7 mouse cellular contexts compared by ENCODE assay signal in genomic region chr17:56133457-56134363, GRCm38 (mm10). TPM values are rescaled to one million over a fixed set of nuclear protein-coding genes. Genes with fewer than 3 reads are reported as not detected.
DNase-seq lines count a peak whose midpoint lies in the region; ATAC-seq and TF ChIP-seq lines count a peak whose summit lies in the region.

No protein-coding gene starts in this region.

- TF ChIP-seq EP300 in MEL (IDR thresholded peaks at IDR 0.05; ENCODE audit: low read depth in 1 of 2, low read length in 2 of 2) = no peak

- H3K79me2 ChIP-seq in MEL (ENCODE audit: control insufficient read depth, insufficient read depth, low read length, poor library complexity) = no peaks in the 10 kb centered on the region

- H3K4me1 ChIP-seq in MEL (ENCODE audit: control insufficient read depth in 1 of 2, insufficient read depth in 2 of 2, low read length in 2 of 2) = peaks cover 0 to 3% of the 10 kb centered on the region in 2 experiments; a peak in 2 of 4 replicates
- H3K4me1 ChIP-seq in lung, embryonic 14.5 days (ENCODE audit: insufficient read depth) = 0 out of 2 replicates have a peak, but pooled peaks cover 6% of the 10 kb centered on the region

- TF ChIP-seq CTCF in MEL (IDR thresholded peaks at IDR 0.05 in 2 of 3, conservative IDR thresholded peaks at IDR 0.05 in 1 of 3; ENCODE audit: control insufficient read depth in 1 of 3, insufficient read depth in 1 of 3, low read depth in 2 of 3, low read length in 3 of 3, poor library complexity in 1 of 3, severe bottlenecking in 1 of 3) = no peak
- TF ChIP-seq CTCF in lung, embryonic 14.5 days (IDR thresholded peaks at IDR 0.05; ENCODE audit: low read depth) = no peak

- H3K27me3 ChIP-seq in MEL (ENCODE audit: control insufficient read depth in 1 of 2, insufficient read depth in 2 of 2, low read length in 2 of 2) = no peaks in the 10 kb centered on the region
- H3K27me3 ChIP-seq in lung, embryonic 14.5 days (ENCODE audit: insufficient read depth, low read length) = peaks cover 9% of the 10 kb centered on the region; the same call in 1 of the 2 replicates

- peak; percentile 72 for ATAC-seq in lung, embryonic 14.5 days (ENCODE audit: insufficient read depth)
- peak; percentile 64 for ATAC-seq in neutrophil, adult 5-6 weeks (ENCODE audit: extremely low read depth, insufficient number of reproducible peaks, low FRiP score, poor library complexity, severe bottlenecking)

- peak; percentile 34 to 48; a peak in 1 of 4 replicates for TF ChIP-seq POLR2A in MEL (IDR thresholded peaks at IDR 0.05; ENCODE audit: control insufficient read depth in 1 of 2, insufficient read depth in 1 of 2, low read depth in 1 of 2, low read length in 2 of 2, poor library complexity in 1 of 2)

- peak overlapping the region; percentile 67 for H3K4me2 ChIP-seq in lung, embryonic 14.5 days

- H3K9me3 ChIP-seq in MEL (replicated peaks; ENCODE audit: insufficient read depth, low read length) = no peaks in the 10 kb centered on the region
- H3K9me3 ChIP-seq in lung, embryonic 14.5 days (ENCODE audit: low read depth, low read length) = no peaks in the 10 kb centered on the region

- H3K36me3 ChIP-seq in MEL (ENCODE audit: control insufficient read depth in 1 of 2, insufficient read depth in 2 of 2, low read length in 2 of 2) = peaks cover 0 to 2% of the 10 kb centered on the region in 2 experiments; a peak in 1 of 4 replicates
- no peaks in the 10 kb centered on the region for H3K36me3 ChIP-seq in lung, embryonic 14.5 days (ENCODE audit: insufficient read depth)

- H3K9ac ChIP-seq in MEL (ENCODE audit: control insufficient read depth, low read depth, low read length, poor library complexity, severe bottlenecking) = peak overlapping the region; percentile 68
- H3K9ac ChIP-seq in lung, embryonic 14.5 days = peak overlapping the region; percentile 29

- peak overlapping the region; percentile 73 for H3K27ac ChIP-seq in MEL (ENCODE audit: control insufficient read depth, low read depth, low read length)
- H3K27ac ChIP-seq in lung, embryonic 14.5 days (ENCODE audit: low read depth) = peak overlapping the region; percentile 72; the same call in 1 of the 2 replicates

- peak; percentile 79 for DNase-seq in MEL (ENCODE audit: low read depth, low spot score)
- peak; percentile 48 for DNase-seq in brain, adult 2 months (ENCODE audit: low read depth, low spot score)
- peak; percentile 89 for DNase-seq in heart, adult 8-10 months (ENCODE audit: low spot score)
- DNase-seq in kidney, adult 18-20 months = peak; percentile 77
- peak; percentile 66 for DNase-seq in lung, embryonic 14.5 days
- no peak for DNase-seq in layer of hippocampus, postnatal 14 days (ENCODE audit: low spot score in 2 of 2)

- peak overlapping the region; percentile 45 to 52 for H3K4me3 ChIP-seq in MEL (ENCODE audit: control insufficient read depth in 1 of 2, insufficient read depth in 1 of 2, low read depth in 2 of 2, low read length in 2 of 2)
- peak overlapping the region; percentile 22 for H3K4me3 ChIP-seq in lung, embryonic 14.5 days (ENCODE audit: low read depth, low read length)

- no peak for TF ChIP-seq RAD21 in MEL (IDR thresholded peaks at IDR 0.05; ENCODE audit: low read depth, low read length)

- WGBS in lung, embryonic 14.5 days = 15% methylated on average over 19 of the region's 21 CpGs

TF ChIP-seq in MEL, 35 proteins besides CTCF, POLR2A, EP300 and RAD21:
- TF ChIP-seq ZC3H11A (IDR thresholded peaks at IDR 0.05; ENCODE audit: low read depth, low read length) = no peak
- TF ChIP-seq ZMIZ1 (IDR thresholded peaks at IDR 0.05; ENCODE audit: low read depth, low read length) = no peak
- peak; percentile 48 for TF ChIP-seq MAX (IDR thresholded peaks at IDR 0.05; ENCODE audit: low read length)
- no peak for TF ChIP-seq UBTF (IDR thresholded peaks at IDR 0.05; ENCODE audit: borderline replicate concordance, insufficient read depth, low read depth, low read length)
- TF ChIP-seq ETS1 (IDR thresholded peaks at IDR 0.05; ENCODE audit: low read depth, low read length) = 0 out of 2 replicates have a peak, but pooled peaks have one; percentile 3
- TF ChIP-seq ZNF384 (IDR thresholded peaks at IDR 0.05; ENCODE audit: low read depth, low read length) = no peak
- no peak for TF ChIP-seq USF2 (IDR thresholded peaks at IDR 0.05; ENCODE audit: borderline replicate concordance in 1 of 2, insufficient read depth in 1 of 2, low read depth in 1 of 2, low read length in 2 of 2)
- TF ChIP-seq ZKSCAN1 (IDR thresholded peaks at IDR 0.05; ENCODE audit: low read depth, low read length) = no peak
- TF ChIP-seq MEF2A (IDR thresholded peaks at IDR 0.05; ENCODE audit: extremely low read depth, insufficient replicate concordance, low read depth, low read length, poor library complexity, severe bottlenecking) = no peak
- peak; percentile 45 for TF ChIP-seq NELFE (IDR thresholded peaks at IDR 0.05; ENCODE audit: low read depth, low read length)
- TF ChIP-seq MXI1 (IDR thresholded peaks at IDR 0.05; ENCODE audit: low read depth, low read length) = peak; percentile 54; the same call in 1 of the 2 replicates
- TF ChIP-seq TCF12 (IDR thresholded peaks at IDR 0.05; ENCODE audit: low read depth, low read length) = no peak
- TF ChIP-seq SIN3A (IDR thresholded peaks at IDR 0.05; ENCODE audit: low read length) = peak; percentile 15; the same call in 1 of the 2 replicates
- peak; percentile 32; the same call in 1 of the 2 replicates for TF ChIP-seq MYC (IDR thresholded peaks at IDR 0.05; ENCODE audit: low read depth, low read length)
- TF ChIP-seq HCFC1 (IDR thresholded peaks at IDR 0.05; ENCODE audit: low read depth, low read length) = no peak
- TF ChIP-seq CHD1 (IDR thresholded peaks at IDR 0.05; ENCODE audit: low read depth, low read length) = no peak
- TF ChIP-seq E2F4 (IDR thresholded peaks at IDR 0.05; ENCODE audit: borderline replicate concordance, low read depth, low read length) = no peak
- TF ChIP-seq MYB (IDR thresholded peaks at IDR 0.05; ENCODE audit: low read depth, low read length) = 0 out of 2 replicates have a peak, but pooled peaks have one; percentile 7
- TF ChIP-seq KAT2A (conservative IDR thresholded peaks at IDR 0.05; ENCODE audit: low read depth, low read length) = no peak
- no peak for TF ChIP-seq SMC3 (IDR thresholded peaks at IDR 0.05; ENCODE audit: low read depth, low read length)

RNA-seq across cellular contexts. Expression of gene Sema6b, which starts 6.4 kb away (rescaled TPM):
- 7.0 and 7.7 TPM in 2 replicates for total RNA-seq in MEL (2012; rRNA removed)
- polyA plus RNA-seq in MEL (2012; ENCODE audit: insufficient read depth in 1 of 2, insufficient read length in 2 of 2, low read depth in 1 of 2, low replicate concordance in 2 of 2, missing spikeins in 1 of 2) = 10 to 100 TPM in 1 of 2 experiments, not detected in 1; 16.8 TPM
- total RNA-seq in heart, adult 8-10 months (2022) = 10 to 100 TPM in 1 of 4 experiments, 1 to 10 TPM in 3; 5.4 to 10.4 (median 8.6) TPM
- polyA plus RNA-seq in lung, embryonic 14.5 days (2014; fragmentation: Nextera tagmentation; extraction: Ambion mirVana) = 1.7 and 1.8 TPM in 2 replicates
- total RNA-seq in neutrophil, adult 5-6 weeks (2017) = 11.3 and 11.5 TPM in 2 replicates
- 100 to 1,000 TPM; 140 to 142 TPM for total RNA-seq in layer of hippocampus, postnatal 14 days (2021)

RNA-seq across cellular contexts. Expression of gene Lrg1, which starts 11.9 kb away (rescaled TPM):
- total RNA-seq in MEL (2012; rRNA removed) = not detected in 2 replicates
- polyA plus RNA-seq in MEL (2012; ENCODE audit: insufficient read depth in 1 of 2, insufficient read length in 2 of 2, low read depth in 1 of 2, low replicate concordance in 2 of 2, missing spikeins in 1 of 2) = not detected
- total RNA-seq in heart, adult 8-10 months (2022) = 10 to 100 TPM; 47.5 to 68.7 (median 60.4) TPM
- polyA plus RNA-seq in lung, embryonic 14.5 days (2014; fragmentation: Nextera tagmentation; extraction: Ambion mirVana) = 0.17 TPM in 1 of 2 replicates, not detected in the other
- total RNA-seq in neutrophil, adult 5-6 weeks (2017) = 126 and 131 TPM in 2 replicates
- under 1 TPM; 0.62 to 0.81 TPM for total RNA-seq in layer of hippocampus, postnatal 14 days (2021)

RNA-seq across cellular contexts. Expression of gene Plin5, which starts 16.3 kb away (rescaled TPM):
- total RNA-seq in MEL (2012; rRNA removed) = not detected in 2 replicates
- polyA plus RNA-seq in MEL (2012; ENCODE audit: insufficient read depth in 1 of 2, insufficient read length in 2 of 2, low read depth in 1 of 2, low replicate concordance in 2 of 2, missing spikeins in 1 of 2) = not detected
- total RNA-seq in heart, adult 8-10 months (2022) = 100 to 1,000 TPM; 110 to 160 (median 150) TPM
- polyA plus RNA-seq in lung, embryonic 14.5 days (2014; fragmentation: Nextera tagmentation; extraction: Ambion mirVana) = 0.34 and 0.86 TPM in 2 replicates
- total RNA-seq in neutrophil, adult 5-6 weeks (2017) = 3.4 and 4.0 TPM in 2 replicates
- 1 to 10 TPM; 1.1 to 1.4 TPM for total RNA-seq in layer of hippocampus, postnatal 14 days (2021)

RNA-seq across cellular contexts. Expression of gene Plin4, which starts 24.1 kb away (rescaled TPM):
- 0.08 and 0.10 TPM in 2 replicates for total RNA-seq in MEL (2012; rRNA removed)
- polyA plus RNA-seq in MEL (2012; ENCODE audit: insufficient read depth in 1 of 2, insufficient read length in 2 of 2, low read depth in 1 of 2, low replicate concordance in 2 of 2, missing spikeins in 1 of 2) = under 1 TPM in 1 of 2 experiments, not detected in 1; 0.07 TPM
- 100 to 1,000 TPM; 140 to 200 (median 164) TPM for total RNA-seq in heart, adult 8-10 months (2022)
- 0.12 and 0.28 TPM in 2 replicates for polyA plus RNA-seq in lung, embryonic 14.5 days (2014; fragmentation: Nextera tagmentation; extraction: Ambion mirVana)
- 1.1 and 1.2 TPM in 2 replicates for total RNA-seq in neutrophil, adult 5-6 weeks (2017)
- total RNA-seq in layer of hippocampus, postnatal 14 days (2021) = 1 to 10 TPM; 1.3 to 2.5 TPM

RNA-seq across cellular contexts. Expression of gene Tnfaip8l1, which starts 28.6 kb away (rescaled TPM):
- total RNA-seq in MEL (2012; rRNA removed) = 3.4 and 4.0 TPM in 2 replicates
- polyA plus RNA-seq in MEL (2012; ENCODE audit: insufficient read depth in 1 of 2, insufficient read length in 2 of 2, low read depth in 1 of 2, low replicate concordance in 2 of 2, missing spikeins in 1 of 2) = 1 to 10 TPM in 1 of 2 experiments, not detected in 1; 5.5 TPM
- 1 to 10 TPM; 1.2 to 2.1 (median 1.4) TPM for total RNA-seq in heart, adult 8-10 months (2022)
- 14.5 and 16.2 TPM in 2 replicates for polyA plus RNA-seq in lung, embryonic 14.5 days (2014; fragmentation: Nextera tagmentation; extraction: Ambion mirVana)
- total RNA-seq in neutrophil, adult 5-6 weeks (2017) = 1.3 and 1.4 TPM in 2 replicates
- total RNA-seq in layer of hippocampus, postnatal 14 days (2021) = 1 to 10 TPM; 6.2 to 6.6 TPM

Comparison
In these comparisons a context has a peak if more than half of its experiments do, and no peak if none do; other contexts are left out.
1. DNase-seq: peak in MEL (single experiment), brain, adult 2 months (single experiment), heart, adult 8-10 months (single experiment), kidney, adult 18-20 months (single experiment) and lung, embryonic 14.5 days (single experiment); none in layer of hippocampus, postnatal 14 days (0 of 2).
2. RNA of gene Sema6b, which starts 6.4 kb away (total RNA-seq): 140 to 142 TPM in layer of hippocampus, postnatal 14 days; 11.3 to 11.5 TPM in neutrophil, adult 5-6 weeks, 5.4 to 10.4 TPM in heart, adult 8-10 months and 7.0 to 7.7 TPM in MEL; every median in the first group is over 10 times any median in the second.
3. RNA of gene Lrg1, which starts 11.9 kb away (total RNA-seq): 126 to 131 TPM in neutrophil, adult 5-6 weeks and 47.5 to 68.7 TPM in heart, adult 8-10 months; 0.62 to 0.81 TPM in layer of hippocampus, postnatal 14 days and not detected in MEL; every median in the first group is over 10 times any median in the second.
4. RNA of gene Plin5, which starts 16.3 kb away (total RNA-seq): 110 to 160 TPM in heart, adult 8-10 months; 3.4 to 4.0 TPM in neutrophil, adult 5-6 weeks, 1.1 to 1.4 TPM in layer of hippocampus, postnatal 14 days and not detected in MEL; every median in the first group is over 10 times any median in the second.